Mouse (Mus musculus) brain, embryonic 14.5 days (tissue): ENCODE measurements around the gene Kank2.

Experiments used
- CTCF ChIP-seq: fragments of 200-500 bp; IDR thresholded peaks from 2 replicates; pipeline ENCODE4 v1.5.1; 2012; ENCODE audit warnings: inconsistent platforms, mild to moderate bottlenecking, moderate library complexity, borderline replicate concordance; ENCODE audit not compliant: insufficient read depth, insufficient read length; ENCODE audit errors: extremely low read depth
- POLR2A ChIP-seq: fragments of 200-500 bp; IDR thresholded peaks from 2 replicates; pipeline ENCODE4 v1.6.1; 2012; ENCODE audit warnings: mild to moderate bottlenecking, inconsistent platforms, borderline replicate concordance; ENCODE audit not compliant: poor library complexity, insufficient read depth, insufficient read length, severe bottlenecking; ENCODE audit errors: extremely low read depth

DNA sequence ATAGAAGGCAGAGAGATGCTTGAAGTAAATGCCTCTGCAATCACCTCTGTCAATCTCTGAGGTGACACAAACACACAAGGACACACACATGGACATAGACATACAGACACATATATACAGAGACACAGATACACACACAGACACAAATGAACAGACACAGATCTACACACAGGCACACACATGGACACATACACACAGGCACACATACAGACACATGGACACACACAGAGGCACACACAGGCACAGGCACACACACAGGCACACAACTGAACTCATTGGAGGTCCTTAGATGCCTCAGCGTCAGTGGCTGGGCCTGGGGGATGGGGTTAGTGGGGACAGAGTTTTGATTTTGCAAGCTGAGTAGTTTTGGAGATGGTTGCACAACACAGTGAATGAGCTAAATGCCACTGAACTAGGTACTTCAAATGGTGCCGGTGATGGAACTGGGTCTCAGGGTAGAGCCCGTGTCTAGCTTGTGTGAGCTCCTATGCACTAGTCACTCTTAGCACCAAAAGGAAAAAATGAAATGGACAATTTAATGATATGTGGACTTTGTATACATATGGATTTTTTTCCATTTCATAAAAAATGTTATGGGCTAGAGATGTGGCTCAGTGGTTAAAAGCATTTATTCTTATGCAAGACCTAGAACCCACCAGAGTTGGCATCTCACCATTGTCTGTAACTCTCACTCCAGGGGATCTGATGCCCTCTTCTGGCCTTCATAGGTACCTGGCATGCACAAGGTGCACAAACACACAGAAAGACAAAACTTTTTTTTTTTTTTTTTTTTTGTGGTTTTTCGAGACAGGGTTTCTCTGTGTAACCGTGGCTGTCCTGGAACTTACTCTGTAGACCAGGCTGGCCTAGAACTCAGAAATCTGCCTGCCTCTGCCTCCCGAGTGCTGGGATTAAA lies 34.2 kb downstream of the Kank2 start:
- TF ChIP-seq CTCF (no peak), POLR2A (no peak)
